Mouse (Mus musculus) v-Abl transformed pro-B cells (cell line): Measurements from ENCODE around the gene Grem2.

Source experiments
- in situ Hi-C, 2 experiments: fragments of 400-800 bp; cut with MboI; formaldehyde crosslinking; loops; one replicate each; pipeline ENCODE4 v1.15.1; 2025; ENCODE audit not compliant: unreplicated experiment in 2 of 2

Gene Grem2

GRCm38 (mm10) chr1:174811846-174812245 lies 109.8 kb downstream of the Grem2 start:
- in situ Hi-C loops = no loop called here

- in situ Hi-C loops = no loop called here
These were observed 133.0 kb downstream of the Grem2 start for GRCm38 (mm10) chr1:174788617-174789016.
